Mouse (Mus musculus) cerebellum, adult 2 months (tissue): Measurements from ENCODE around the gene Ptprcap. TPM values are rescaled to one million over a fixed set of nuclear protein-coding genes. Genes with fewer than 3 reads are reported as not detected.
"Not testable (repeated sequence)": the region's sequence is repeated elsewhere in the genome, so short reads cannot be mapped to it uniquely, and the experiment has no call there.

Experiments used
- DNase-seq, 2 experiments: peaks; one replicate each; pipeline ENCODE4 v3.0.0; 2021
- H3K27ac ChIP-seq: fragments of 200-500 bp; 2 replicates; pipeline ENCODE4 v1.5.1; 2012; ENCODE audit warnings: low read length, control low read depth, inconsistent platforms; ENCODE audit not compliant: insufficient read depth
- H3K27me3 ChIP-seq: fragments of 200-500 bp; 2 replicates; pipeline ENCODE4 v1.6.1; 2012; ENCODE audit warnings: inconsistent platforms, mild to moderate bottlenecking, low read length, moderate library complexity; ENCODE audit not compliant: control insufficient read depth, insufficient read depth
- H3K4me1 ChIP-seq: fragments of 200-500 bp; 2 replicates; pipeline ENCODE4 v1.6.1; 2011; ENCODE audit warnings: low read length; ENCODE audit not compliant: control insufficient read depth, insufficient read depth
- H3K4me3 ChIP-seq: fragments of 200-500 bp; replicated peaks from 2 replicates; pipeline ENCODE3; 2011; ENCODE audit warnings: mild to moderate bottlenecking, low read depth, low read length, control low read depth; ENCODE audit not compliant: insufficient read depth
- CTCF ChIP-seq: fragments of 200-500 bp; IDR thresholded peaks from 2 replicates; pipeline ENCODE4 v1.5.1; 2011; ENCODE audit warnings: low read depth, mild to moderate bottlenecking, control low read depth, low read length, moderate library complexity, borderline replicate concordance; ENCODE audit not compliant: insufficient read depth
- POLR2A ChIP-seq: fragments of 200-500 bp; IDR thresholded peaks from 2 replicates; pipeline ENCODE4 v1.6.1; 2011; ENCODE audit warnings: low read length, control low read depth, borderline replicate concordance; ENCODE audit not compliant: insufficient read depth
- WGBS: fragments of 180-500 bp; shearing (Covaris S2); methylation state at CpG from one replicate; pipeline ENCODE4 v1.1.7; 2018; 5-methylcytosine and 5-hydroxymethylcytosine counted together
- polyA plus RNA-seq: library from polyadenylated mRNA; depleted of rRNA; stranded (reverse); fragments of >200 nt; gene quantifications from 2 replicates; pipeline ENCODE4 v1.2.3, GENCODE M21; 2012

Gene Ptprcap
- polyA plus RNA-seq, 1 experiment: 0.98 TPM

GRCm38 (mm10) chr19:4121097-4121805, 32.2 kb upstream of the Ptprcap start:
- TF ChIP-seq CTCF (no peak), POLR2A (peak; percentile 80; the same call in 1 of the 2 replicates)
- Histone ChIP-seq H3K4me3 (peak overlapping the region; percentile 64), H3K27me3 (no peaks in the 10 kb centered on the region), H3K4me1 (no peaks in the 10 kb centered on the region), H3K27ac (peak overlapping the region; percentile 63)
- DNase-seq: peak; percentile 98
- 2% methylated on average over 38 of the region's 38 CpGs for WGBS

GRCm38 (mm10) chr19:4121896-4122295, 31.5 kb upstream of the Ptprcap start:
- DNase-seq, H3K27me3 ChIP-seq, H3K4me3 ChIP-seq, H3K27ac ChIP-seq, H3K4me1 ChIP-seq: not testable (repeated sequence)
- 67% methylated on average over 6 of the region's 6 CpGs for WGBS

GRCm38 (mm10) chr19:4122411-4123370, 30.7 kb upstream of the Ptprcap start:
- peaks cover 6% of the 10 kb centered on the region; the same call in 1 of the 2 replicates for H3K4me1 ChIP-seq
- TF ChIP-seq POLR2A (no peak), CTCF (no peak)
- no peak overlapping the region for H3K4me3 ChIP-seq
- no peak overlapping the region for H3K27ac ChIP-seq
- 88% methylated on average over 7 of the region's 7 CpGs for WGBS
- no peaks in the 10 kb centered on the region for H3K27me3 ChIP-seq
- no peak for DNase-seq

GRCm38 (mm10) chr19:4124432-4124831, 29.0 kb upstream of the Ptprcap start:
- 87% methylated on average over 4 of the region's 4 CpGs for WGBS
- Histone ChIP-seq H3K4me1 (peaks cover 6% of the 10 kb centered on the region; the same call in 1 of the 2 replicates), H3K27ac (no peak overlapping the region), H3K4me3 (no peak overlapping the region), H3K27me3 (no peaks in the 10 kb centered on the region)
- no peak for DNase-seq
- TF ChIP-seq CTCF (no peak), POLR2A (no peak)

GRCm38 (mm10) chr19:4125268-4125667, 28.1 kb upstream of the Ptprcap start:
- Histone ChIP-seq H3K4me3 (peak overlapping the region; percentile 97), H3K27ac (peak overlapping the region; percentile 93)
- H3K4me1 ChIP-seq, H3K27me3 ChIP-seq: not testable (repeated sequence)
- DNase-seq: peak in 1 of 2 experiments; percentile 36
- 1% methylated on average over 3 of the region's 4 CpGs for WGBS

GRCm38 (mm10) chr19:4125741-4126696, 27.4 kb upstream of the Ptprcap start, which contains the start of gene Aip:
TSS of gene Aip (minus strand) at chr19:4125858.
- WGBS: under 1% methylated on average over 62 of the region's 64 CpGs
- Histone ChIP-seq H3K27me3 (no peaks in the 10 kb centered on the region), H3K4me3 (peak within 1 kb of the TSS; percentile 97), H3K4me1 (peaks cover 6% of the 10 kb centered on the region; the same call in 1 of the 2 replicates), H3K27ac (peak within 1 kb of the TSS; percentile 93)
- TF ChIP-seq CTCF: peak; percentile 63
- TF ChIP-seq POLR2A: peak; percentile 34; the same call in 1 of the 2 replicates
- peak; percentile 98 to 99 for DNase-seq

- H3K27ac ChIP-seq: no peak overlapping the region
- 61% methylated on average over 7 of the region's 7 CpGs for WGBS
- DNase-seq: no peak
- peaks cover 6% of the 10 kb centered on the region; the same call in 1 of the 2 replicates for H3K4me1 ChIP-seq
- peak overlapping the region; percentile 97 for H3K4me3 ChIP-seq
- TF ChIP-seq POLR2A (no peak), CTCF (no peak)
- no peaks in the 10 kb centered on the region for H3K27me3 ChIP-seq
Observed at GRCm38 (mm10) chr19:4126759-4127495, 26.5 kb upstream of the Ptprcap start.
